Mouse (Mus musculus): Measurements from ENCODE around the gene Tmem198.

The Tmem198 gene

DNA sequence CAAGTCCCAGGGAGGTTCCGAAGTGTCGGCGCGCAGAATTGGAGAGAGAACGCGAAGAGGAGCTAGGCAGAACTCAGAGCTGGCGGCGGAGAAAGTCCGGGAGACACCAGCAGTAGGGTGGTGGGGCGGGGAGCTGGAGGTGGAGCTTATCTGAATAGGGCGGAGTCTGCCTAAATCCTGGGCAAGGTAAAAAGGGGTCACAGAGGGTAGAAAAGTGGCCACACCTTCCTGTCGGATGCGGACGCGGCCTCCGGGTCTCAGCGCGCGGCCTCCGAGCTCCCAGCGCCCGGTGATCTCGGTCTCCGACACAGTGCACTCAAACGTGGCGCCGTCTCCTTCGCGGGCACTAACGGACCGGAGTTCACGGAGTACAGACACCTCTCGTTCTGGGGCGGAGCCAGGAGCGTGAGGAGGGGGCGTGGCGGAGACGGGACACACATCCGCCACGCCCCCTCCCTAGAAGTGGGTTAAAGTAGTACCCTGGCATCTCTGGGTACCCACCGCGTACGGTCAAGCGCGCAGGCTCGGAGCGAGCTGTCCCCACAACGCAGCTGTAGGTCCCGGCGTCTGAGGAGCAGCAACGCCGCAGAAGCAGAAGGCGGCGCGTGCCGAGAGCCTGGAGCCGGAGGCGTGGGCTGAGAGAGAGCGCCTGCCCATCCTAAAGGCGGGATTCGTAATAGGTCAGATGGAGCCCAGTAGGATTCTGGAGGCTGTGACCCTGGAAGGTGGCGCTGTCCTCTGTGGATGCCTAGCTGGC lies 8.3 kb downstream of the Tmem198 start:
- ATAC-seq (ENCODE audit: low TSS enrichment): peak; percentile 39

DNA sequence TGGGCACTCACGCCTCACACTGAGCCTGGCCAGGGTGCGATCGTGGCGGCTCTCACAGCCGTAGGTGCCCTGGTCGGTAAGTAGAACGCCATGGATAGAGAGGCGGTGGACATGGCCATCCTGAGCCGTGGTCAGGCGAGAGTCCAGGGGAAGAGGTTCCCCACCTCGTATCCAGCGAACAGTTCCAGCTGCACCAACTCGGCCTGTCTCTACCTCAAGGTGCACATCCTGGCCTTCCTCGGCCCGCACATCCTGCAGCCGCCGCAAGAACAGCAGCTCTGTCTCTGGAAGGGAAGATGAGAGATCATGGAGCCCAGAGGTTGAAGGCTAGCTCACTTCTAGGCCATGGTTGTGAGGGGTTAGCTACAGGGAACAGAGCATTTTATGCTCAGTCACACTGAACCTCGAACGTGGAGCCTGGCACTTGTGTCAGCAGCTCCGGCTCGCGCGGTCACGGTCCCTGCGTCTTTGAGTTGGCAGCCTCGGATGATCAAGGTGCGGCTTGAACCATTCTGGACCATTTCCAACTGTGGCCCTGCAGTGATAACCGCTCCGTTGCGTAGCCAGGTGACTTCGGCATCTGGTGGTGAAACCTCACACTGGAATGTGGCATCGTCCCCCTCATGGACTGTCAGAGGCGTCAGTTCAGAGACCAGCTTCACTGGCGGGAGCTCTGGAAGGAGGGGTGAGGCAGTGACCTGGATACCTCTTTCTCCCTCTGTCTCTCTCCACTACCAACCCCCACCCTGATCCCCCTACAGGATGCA lies 11.6 kb downstream of the Tmem198 start:
- ATAC-seq (ENCODE audit: low TSS enrichment): no peak

DNA sequence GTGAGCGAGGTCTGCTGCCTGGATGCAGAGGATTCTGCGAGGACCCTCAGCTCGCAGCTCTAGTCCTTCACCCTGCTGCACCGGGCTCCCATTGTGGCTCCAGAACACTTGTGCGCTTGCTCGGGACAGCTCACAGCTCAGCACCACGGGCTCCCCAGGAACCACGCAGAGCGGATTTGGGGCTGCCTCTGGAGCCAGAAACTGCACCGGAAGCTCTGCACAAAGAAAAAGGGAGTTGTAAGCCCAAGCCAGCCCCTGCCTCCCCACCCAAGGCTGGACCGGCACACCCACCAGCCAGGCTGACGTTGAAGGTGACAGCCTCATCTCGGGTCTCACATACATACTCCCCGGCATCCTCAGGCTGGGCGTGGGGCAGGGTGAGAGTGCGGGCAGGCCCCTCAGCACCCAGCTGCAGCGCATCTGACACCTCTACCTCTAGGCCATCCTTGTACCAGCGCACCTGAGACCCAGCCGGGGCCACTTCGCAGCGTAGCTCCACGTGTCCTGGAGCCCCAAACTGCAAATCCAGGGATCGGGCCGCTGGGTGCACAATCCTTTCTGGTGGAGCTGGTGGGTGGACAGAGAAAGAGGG lies 13.3 kb downstream of the Tmem198 start:
- no peak for ATAC-seq (ENCODE audit: low TSS enrichment)

DNA sequence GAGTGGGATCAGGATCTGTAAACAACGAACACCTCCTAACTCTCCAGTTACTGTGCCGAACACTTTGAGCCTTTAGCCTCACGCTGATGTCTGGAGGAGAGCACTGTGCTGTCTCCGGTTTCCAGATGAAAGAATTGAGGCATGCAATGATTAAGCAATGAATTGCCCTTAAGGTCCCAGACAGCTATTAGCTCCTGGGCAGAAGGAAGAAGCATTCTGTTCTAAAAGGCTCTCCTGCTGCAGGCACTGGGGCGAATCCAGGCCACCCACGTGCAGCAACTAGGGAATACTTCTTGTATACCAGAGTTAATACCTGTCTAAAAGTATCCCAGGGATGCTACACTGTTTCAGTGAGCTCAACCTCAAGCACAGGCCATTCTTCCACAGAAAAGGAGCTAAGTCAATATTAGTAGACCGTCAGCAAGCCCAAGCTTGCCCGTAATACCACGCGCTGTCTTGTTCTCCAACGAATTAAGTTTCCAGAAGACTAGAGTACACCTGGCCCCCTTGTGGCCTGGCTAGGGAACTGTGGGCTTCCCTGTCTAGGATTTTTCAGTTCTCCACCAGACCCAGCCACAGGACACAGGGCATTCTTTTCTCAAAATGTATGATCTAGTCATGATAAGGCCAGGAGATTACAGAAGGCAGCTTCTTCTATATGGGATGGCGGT lies 15.7 kb downstream of the Tmem198 start:
- peak; percentile 82 for ATAC-seq (ENCODE audit: low TSS enrichment)

DNA sequence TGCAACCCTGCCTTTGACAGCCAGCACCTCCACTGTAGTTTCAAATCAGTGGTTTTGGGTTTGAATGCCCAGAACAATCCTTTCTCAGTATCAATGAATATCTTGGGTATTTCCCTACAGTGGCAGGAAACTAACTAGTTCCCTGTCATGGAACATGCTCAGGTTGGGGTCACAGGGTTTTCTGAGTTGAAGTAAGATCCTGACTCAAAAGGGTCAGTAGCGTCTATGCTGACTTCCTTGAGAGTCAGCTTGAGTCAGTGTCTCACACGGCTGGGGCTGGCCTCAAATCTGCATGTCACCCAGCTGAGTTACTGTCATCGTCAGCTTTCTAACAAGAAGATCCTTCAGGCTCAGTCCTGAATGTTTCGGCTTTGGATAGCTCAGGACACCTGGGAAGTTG lies 19.6 kb downstream of the Tmem198 start:
- no peak for ATAC-seq (ENCODE audit: low TSS enrichment)

- no peak for ATAC-seq (ENCODE audit: low TSS enrichment)
Observed at GRCm38 (mm10) chr1:75499441-75499840, 20.1 kb downstream of the Tmem198 start.

GRCm38 (mm10) chr1:75501905-75502304 lies 22.6 kb downstream of the Tmem198 start:
- no peak for ATAC-seq (ENCODE audit: low TSS enrichment)

DNA sequence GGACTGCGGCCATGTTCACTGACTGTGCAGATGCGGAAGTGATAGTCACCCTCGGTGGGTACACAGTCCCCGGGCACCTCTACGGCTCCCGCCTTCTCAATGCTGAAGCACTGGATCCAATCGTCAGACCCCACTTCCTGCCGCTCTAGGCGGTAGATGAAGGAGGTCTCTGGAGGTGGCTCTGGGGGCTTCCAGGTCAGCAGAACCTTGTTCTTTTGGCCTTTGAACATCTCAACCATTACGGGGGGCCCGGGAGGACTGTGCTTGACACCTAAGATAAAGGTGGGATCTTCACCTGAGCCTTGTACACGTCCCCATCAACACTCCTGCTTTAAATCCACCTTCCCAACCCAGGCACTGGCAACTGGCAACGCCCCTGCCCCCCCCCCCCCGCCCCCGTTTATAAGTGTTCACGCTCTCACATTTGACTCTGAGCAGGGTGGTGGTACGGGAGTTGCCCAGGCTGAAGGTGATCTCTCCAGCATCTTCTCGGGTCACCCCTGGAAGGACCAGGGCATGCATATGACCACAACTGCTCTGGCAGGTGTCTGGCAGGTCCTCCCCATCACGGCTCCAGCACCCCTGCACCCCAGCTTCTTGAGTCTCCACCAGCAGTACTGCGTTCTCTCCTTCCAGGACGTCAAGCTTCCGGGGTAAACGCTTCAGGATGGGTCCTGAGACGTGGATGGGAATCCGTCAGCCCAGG lies 23.8 kb downstream of the Tmem198 start:
- ATAC-seq (ENCODE audit: low TSS enrichment): no peak

GRCm38 (mm10) chr1:75503651-75503980 lies 24.3 kb downstream of the Tmem198 start:
- no peak for ATAC-seq (ENCODE audit: low TSS enrichment)

GRCm38 (mm10) chr1:75504256-75505045 lies 25.1 kb downstream of the Tmem198 start:
- ATAC-seq (ENCODE audit: low TSS enrichment): peak; percentile 43; the same call in 1 of the 2 replicates

DNA sequence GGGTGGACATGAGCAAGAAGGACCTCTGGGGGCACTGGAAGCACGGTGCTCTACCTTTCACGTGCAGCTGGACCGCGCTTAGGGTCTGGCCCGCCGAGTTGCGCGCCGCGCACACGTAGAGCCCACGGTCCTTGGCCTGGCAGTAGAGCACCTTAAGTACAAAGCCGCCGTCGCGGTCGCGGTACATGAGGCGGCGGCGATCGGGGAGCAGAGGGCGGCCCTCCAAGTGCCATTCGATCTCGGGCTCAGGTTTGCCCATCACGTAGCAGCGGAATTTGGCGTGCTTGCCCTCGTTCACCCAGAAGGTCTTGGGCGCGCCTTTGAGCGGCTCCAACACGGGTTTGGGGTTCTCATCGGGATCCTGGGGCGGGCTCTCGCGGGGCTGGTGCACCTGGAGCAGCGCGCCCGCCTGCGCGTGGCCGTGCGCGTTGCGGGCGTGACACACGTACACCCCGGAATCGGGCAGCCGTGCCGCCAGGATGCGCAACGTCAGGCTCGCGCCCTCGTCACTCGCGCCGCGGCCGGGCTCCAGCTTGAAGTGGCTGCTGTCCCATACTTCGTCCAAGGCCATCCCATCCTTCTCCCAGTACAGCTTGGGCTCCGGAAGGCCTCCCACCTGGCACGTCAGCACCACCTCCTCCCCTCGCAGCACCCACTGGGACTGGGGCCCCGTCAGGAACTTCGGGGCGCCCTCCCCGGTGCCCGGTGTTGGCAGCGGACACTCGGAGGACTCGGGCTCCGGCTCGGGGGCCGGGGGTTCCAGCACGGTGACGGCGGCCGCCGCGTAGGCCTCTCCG lies 26.0 kb downstream of the Tmem198 start:
- ATAC-seq (ENCODE audit: low TSS enrichment): peak; percentile 84

DNA sequence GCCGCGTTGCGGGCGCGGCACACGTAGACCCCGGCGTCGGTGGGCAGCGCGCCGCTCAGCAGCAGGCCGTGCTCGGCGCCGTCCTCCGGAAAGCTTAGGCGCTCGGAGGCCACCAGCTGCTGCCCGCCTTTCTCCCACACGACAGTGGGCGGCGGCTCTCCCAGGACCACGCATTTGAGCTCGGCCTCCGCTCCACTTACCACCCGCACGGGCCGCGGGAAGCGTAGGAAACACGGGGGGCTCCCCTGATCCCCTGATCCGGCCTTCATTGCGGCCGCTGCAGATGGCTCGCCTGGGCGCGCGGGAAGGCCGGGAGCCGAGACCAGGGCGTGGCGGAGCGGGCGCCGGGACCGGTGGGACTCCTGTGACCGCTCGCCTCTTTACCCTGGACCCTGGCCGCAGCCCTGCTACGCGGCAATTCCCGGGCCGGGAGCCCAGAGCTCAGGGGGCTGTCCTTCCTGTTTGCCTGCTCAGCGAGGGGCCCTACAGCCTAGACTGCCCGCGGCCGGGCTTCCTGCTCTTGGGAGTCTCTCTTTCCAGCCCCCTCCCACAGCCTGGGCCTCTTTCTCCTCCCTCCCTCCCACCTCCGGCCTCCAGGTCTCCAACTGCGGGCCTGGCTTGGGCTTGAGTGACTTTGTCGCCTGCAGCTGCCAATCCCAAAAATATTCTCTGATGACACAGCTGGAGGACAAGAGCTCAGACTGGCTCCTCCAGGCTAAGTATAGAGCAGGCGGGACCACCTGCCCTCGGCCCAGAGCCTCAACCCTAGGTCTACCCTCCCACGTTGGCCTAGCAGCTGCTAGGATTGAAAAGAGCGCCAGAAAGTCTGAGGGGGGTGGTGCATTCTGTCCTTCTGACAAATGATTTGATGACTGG lies 26.9 kb downstream of the Tmem198 start, which contains the start of gene Obsl1:
Obsl1 (minus strand) TSS at position 497 of the 876 bp plus-strand sequence.
- ATAC-seq (ENCODE audit: low TSS enrichment): peak; percentile 20; the same call in 1 of the 2 replicates

DNA sequence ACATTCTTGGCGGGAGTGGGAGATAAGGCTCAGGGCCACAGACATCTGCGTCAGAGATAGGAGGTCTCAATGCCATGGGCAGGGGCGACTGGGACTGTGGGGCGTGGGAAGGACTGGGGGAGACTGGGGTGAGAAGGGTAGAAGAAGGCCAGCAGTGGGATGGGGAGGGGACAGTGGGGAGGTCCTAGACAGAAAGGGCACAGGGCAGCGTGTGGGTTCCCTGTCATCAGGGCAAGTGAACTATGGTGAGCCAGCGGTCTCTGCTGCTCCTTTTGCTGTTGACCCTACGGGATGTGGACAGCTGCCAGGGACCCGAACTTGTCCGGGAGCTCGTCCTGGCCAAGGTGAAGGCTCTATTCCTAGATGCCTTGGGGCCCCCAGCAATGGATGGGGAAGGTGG lies 27.7 kb downstream of the Tmem198 start, which contains the start of gene Inha:
Inha (plus strand) TSS at position 72 of the 400 bp plus-strand sequence.
- ATAC-seq (ENCODE audit: low TSS enrichment): no peak

DNA sequence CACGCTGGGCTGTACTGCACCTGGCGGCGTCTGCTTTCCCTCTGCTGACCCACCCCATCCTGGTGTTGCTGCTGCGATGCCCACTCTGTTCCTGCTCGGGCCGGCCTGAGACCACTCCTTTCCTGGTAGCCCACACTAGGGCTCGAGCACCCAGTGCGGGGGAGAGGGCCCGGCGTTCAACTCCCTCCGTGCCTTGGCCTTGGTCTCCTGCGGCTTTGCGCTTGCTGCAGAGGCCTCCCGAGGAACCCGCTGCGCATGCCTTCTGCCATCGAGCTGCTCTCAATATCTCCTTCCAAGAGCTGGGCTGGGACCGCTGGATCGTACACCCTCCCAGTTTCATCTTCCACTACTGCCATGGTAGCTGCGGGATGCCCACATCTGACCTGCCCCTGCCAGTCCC lies 30.3 kb downstream of the Tmem198 start:
- no peak for ATAC-seq (ENCODE audit: low TSS enrichment)

DNA sequence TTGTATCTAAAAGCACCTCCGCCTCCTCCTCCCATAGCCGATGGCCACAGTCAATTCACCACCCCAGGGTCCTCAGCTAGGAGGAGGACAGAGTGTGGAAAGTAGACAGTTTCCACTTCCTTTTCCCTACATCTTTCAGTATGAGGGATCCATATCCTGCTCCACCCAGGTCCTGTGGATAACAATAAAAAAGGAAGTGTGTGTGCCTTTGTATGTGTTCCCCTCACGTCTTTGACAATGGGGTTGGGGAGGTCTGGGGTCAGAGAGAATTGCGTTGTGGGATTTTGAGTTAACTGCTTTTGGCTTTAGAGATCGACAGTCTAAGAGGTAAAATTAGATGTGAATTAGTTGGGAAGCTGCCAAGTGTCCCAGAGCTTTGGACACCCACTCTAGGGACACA lies 30.8 kb downstream of the Tmem198 start:
- ATAC-seq (ENCODE audit: low TSS enrichment): no peak

GRCm38 (mm10) chr1:75511437-75512210 lies 32.3 kb downstream of the Tmem198 start:
- no peak for ATAC-seq (ENCODE audit: low TSS enrichment)

GRCm38 (mm10) chr1:75512550-75512949 lies 33.2 kb downstream of the Tmem198 start:
- no peak for ATAC-seq (ENCODE audit: low TSS enrichment)
